Mouse (Mus musculus): ENCODE results near the gene Trim56. TPM values are rescaled to one million over a fixed set of nuclear protein-coding genes. Genes with fewer than 3 reads are reported as not detected.

Gene Trim56
- polyA plus RNA-seq, 1 experiment from 2014 or later: 13.4 TPM

DNA sequence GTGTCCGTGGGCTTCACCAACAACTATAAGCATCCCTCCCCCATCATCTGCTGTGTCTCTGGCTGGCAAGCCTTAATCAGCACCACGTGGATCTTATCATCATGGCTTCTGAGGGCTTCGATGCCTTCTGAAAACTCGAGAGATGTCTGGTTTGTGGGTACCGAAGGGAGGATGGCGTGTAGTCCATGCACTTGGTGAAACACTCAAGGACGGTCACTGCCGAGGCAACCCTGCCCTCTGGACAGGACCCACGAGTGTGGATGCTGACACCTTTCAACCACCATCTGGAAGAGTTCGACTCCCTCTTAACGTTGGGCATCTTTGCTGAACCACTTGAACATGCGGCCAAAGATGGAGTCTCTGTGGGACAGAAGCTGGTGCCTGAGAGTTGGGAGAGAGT is 5.1 kb downstream of the Trim56 start:
- no peak overlapping the region for H3K4me3 ChIP-seq (ENCODE audit: low read depth, low read length)
- 95% methylated on average over 12 of the region's 12 CpGs for WGBS
- H3K36me3 ChIP-seq (ENCODE audit: insufficient read depth, low read length): peaks cover 9% of the 10 kb centered on the region
- ATAC-seq (no peak), DNase-seq (ENCODE audit: low spot score) (no peak)
- no peak overlapping the region for H3K9ac ChIP-seq (replicated peaks; ENCODE audit: low read depth)
- no peak overlapping the region for H3K27ac ChIP-seq (ENCODE audit: low read length)
- H3K9me3 ChIP-seq (ENCODE audit: low read length): no peaks in the 10 kb centered on the region
- no peak overlapping the region for H3K4me2 ChIP-seq (replicated peaks; ENCODE audit: low read depth, low read length)
- no peaks in the 10 kb centered on the region for H3K27me3 ChIP-seq (replicated peaks; ENCODE audit: insufficient read depth, low read length)
- TF ChIP-seq EP300 (IDR thresholded peaks at IDR 0.05): no peak
- TF ChIP-seq CTCF (IDR thresholded peaks at IDR 0.05): no peak
- H3K4me1 ChIP-seq (ENCODE audit: insufficient read depth, low read depth, low read length): peaks cover 10% of the 10 kb centered on the region

DNA sequence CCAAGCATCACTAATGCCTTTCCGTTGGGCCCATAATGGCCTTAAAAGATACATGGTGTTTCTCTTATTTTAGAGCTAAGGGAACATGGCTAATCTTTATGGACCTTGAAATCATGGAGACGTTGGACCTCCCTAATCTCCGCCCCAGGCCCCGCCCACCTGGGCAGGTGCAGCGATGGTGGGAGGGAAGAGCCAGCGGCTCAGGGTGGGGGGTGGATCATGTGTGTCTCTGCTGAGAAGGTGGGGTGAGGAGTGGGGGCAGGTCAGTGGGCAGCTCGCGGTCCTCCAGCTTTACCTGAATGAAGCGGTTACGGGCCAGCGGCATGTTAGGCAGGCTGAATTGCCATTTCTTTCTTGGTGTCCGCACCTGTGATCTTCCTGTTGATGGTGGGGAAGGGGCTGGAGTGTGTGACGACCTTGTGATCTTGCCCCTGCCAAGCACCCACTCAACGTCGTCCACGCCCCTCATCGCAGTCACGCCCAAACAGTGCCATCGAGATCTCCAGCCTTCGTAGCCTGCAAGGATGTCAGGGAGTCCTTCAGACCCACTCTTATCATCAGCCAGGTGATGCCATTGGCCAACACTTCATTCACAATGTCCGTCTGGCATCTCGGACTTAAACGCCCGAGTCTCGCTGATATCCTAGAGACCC is 5.9 kb downstream of the Trim56 start:
- no peak for TF ChIP-seq EP300 (IDR thresholded peaks at IDR 0.05)
- TF ChIP-seq CTCF (IDR thresholded peaks at IDR 0.05): no peak
- Histone ChIP-seq H3K4me2 (replicated peaks; ENCODE audit: low read depth, low read length) (no peak overlapping the region), H3K4me1 (ENCODE audit: insufficient read depth, low read depth, low read length) (peaks cover 6% of the 10 kb centered on the region), H3K27ac (ENCODE audit: low read length) (no peak overlapping the region), H3K9me3 (ENCODE audit: low read length) (no peaks in the 10 kb centered on the region), H3K9ac (replicated peaks; ENCODE audit: low read depth) (no peak overlapping the region), H3K4me3 (ENCODE audit: low read depth, low read length) (no peak overlapping the region), H3K27me3 (replicated peaks; ENCODE audit: insufficient read depth, low read length) (no peaks in the 10 kb centered on the region), H3K36me3 (ENCODE audit: insufficient read depth, low read length) (peaks cover 9% of the 10 kb centered on the region)
- DNase-seq (ENCODE audit: low spot score) (no peak), ATAC-seq (no peak)
- WGBS: 51% methylated on average over 25 of the region's 25 CpGs

DNA sequence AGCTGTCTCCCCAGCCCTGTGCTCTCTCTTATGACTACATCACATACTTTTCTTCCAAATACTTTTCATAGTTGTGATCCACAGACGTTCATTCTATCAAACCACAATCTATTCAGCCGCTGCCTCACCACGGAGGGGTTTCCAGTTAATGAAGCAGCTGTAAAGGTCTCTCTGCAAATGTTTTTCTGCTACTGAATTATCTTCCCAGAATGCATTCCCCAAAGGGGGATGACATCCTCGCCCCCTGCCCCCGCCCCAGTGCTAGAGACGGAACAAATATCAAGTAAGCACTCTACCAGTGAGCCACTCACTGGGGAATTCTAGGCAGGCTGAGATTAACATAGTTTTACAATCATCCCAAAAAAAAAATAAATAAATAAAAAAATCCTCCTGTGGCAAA is 7.9 kb downstream of the Trim56 start:
- no peak for TF ChIP-seq CTCF (IDR thresholded peaks at IDR 0.05)
- no peak for TF ChIP-seq EP300 (IDR thresholded peaks at IDR 0.05)
- Histone ChIP-seq H3K36me3 (ENCODE audit: insufficient read depth, low read length) (peaks cover 3% of the 10 kb centered on the region), H3K4me3 (ENCODE audit: low read depth, low read length) (no peak overlapping the region), H3K27ac (ENCODE audit: low read length) (no peak overlapping the region), H3K9me3 (ENCODE audit: low read length) (no peaks in the 10 kb centered on the region), H3K9ac (replicated peaks; ENCODE audit: low read depth) (no peak overlapping the region), H3K4me2 (replicated peaks; ENCODE audit: low read depth, low read length) (no peak overlapping the region), H3K4me1 (ENCODE audit: insufficient read depth, low read depth, low read length) (peaks cover 2% of the 10 kb centered on the region; the same call in 1 of the 2 replicates), H3K27me3 (replicated peaks; ENCODE audit: insufficient read depth, low read length) (no peaks in the 10 kb centered on the region)
- WGBS: 62% methylated on average over 6 of the region's 6 CpGs
- ATAC-seq (no peak), DNase-seq (ENCODE audit: low spot score) (no peak)

DNA sequence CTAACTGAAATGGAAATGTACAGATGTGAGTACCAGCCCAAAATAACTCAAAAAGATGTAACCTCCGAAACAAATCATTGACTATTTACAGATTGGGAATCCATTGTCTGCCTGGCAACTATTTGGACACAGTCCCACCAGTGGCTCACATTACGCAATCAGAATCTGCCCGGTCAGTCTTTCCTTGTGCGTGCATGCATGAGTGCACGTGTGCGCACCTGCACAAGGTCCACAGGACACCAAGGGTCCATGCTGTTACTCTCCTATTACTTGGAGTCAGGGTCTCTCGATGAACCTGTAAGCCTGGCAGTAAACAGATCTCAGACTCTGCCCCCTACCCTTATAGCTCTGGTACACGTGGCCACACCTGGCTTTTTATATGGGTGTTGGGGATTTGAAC is 8.3 kb downstream of the Trim56 start:
- 70% methylated on average over 8 of the region's 8 CpGs for WGBS
- no peak overlapping the region for H3K4me2 ChIP-seq (replicated peaks; ENCODE audit: low read depth, low read length)
- DNase-seq (ENCODE audit: low spot score) (no peak), ATAC-seq (no peak)
- no peak overlapping the region for H3K27ac ChIP-seq (ENCODE audit: low read length)
- no peaks in the 10 kb centered on the region for H3K9me3 ChIP-seq (ENCODE audit: low read length)
- H3K36me3 ChIP-seq (ENCODE audit: insufficient read depth, low read length): no peaks in the 10 kb centered on the region
- no peaks in the 10 kb centered on the region for H3K27me3 ChIP-seq (replicated peaks; ENCODE audit: insufficient read depth, low read length)
- no peak for TF ChIP-seq CTCF (IDR thresholded peaks at IDR 0.05)
- no peak for TF ChIP-seq EP300 (IDR thresholded peaks at IDR 0.05)
- peaks cover 2% of the 10 kb centered on the region; the same call in 1 of the 2 replicates for H3K4me1 ChIP-seq (ENCODE audit: insufficient read depth, low read depth, low read length)
- H3K9ac ChIP-seq (replicated peaks; ENCODE audit: low read depth): no peak overlapping the region
- H3K4me3 ChIP-seq (ENCODE audit: low read depth, low read length): no peak overlapping the region

DNA sequence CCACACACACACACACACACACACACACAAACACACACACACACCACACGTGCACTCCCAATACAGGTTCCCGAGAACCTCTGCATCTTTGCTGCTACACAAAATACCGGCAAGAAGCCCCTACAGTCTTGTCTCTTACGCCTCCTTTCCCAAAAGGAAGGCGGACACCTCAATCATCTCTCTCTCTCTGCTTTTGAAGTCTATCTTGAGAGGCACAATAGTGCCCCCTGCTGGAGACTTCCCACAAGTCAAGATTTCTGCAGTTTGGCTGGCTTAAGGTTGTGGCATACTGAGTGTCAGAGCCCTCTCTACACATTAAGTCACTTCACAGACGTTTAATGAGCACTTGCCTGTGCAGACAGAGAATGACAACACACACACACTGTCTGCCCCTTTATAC is 9.0 kb downstream of the Trim56 start:
- Histone ChIP-seq H3K27me3 (replicated peaks; ENCODE audit: insufficient read depth, low read length) (no peaks in the 10 kb centered on the region), H3K27ac (ENCODE audit: low read length) (no peak overlapping the region), H3K4me1 (ENCODE audit: insufficient read depth, low read depth, low read length) (peaks cover 2% of the 10 kb centered on the region; the same call in 1 of the 2 replicates), H3K9me3 (ENCODE audit: low read length) (no peaks in the 10 kb centered on the region), H3K36me3 (ENCODE audit: insufficient read depth, low read length) (no peaks in the 10 kb centered on the region), H3K4me2 (replicated peaks; ENCODE audit: low read depth, low read length) (peak overlapping the region; percentile 14; the same call in 1 of the 2 replicates), H3K4me3 (ENCODE audit: low read depth, low read length) (no peak overlapping the region), H3K9ac (replicated peaks; ENCODE audit: low read depth) (no peak overlapping the region)
- ATAC-seq: peak; percentile 61
- DNase-seq (ENCODE audit: low spot score): peak; percentile 89
- 3% methylated on average over 6 of the region's 6 CpGs for WGBS
- TF ChIP-seq CTCF (IDR thresholded peaks at IDR 0.05) (peak; percentile 94), EP300 (IDR thresholded peaks at IDR 0.05) (peak; percentile 37; the same call in 1 of the 2 replicates)

DNA sequence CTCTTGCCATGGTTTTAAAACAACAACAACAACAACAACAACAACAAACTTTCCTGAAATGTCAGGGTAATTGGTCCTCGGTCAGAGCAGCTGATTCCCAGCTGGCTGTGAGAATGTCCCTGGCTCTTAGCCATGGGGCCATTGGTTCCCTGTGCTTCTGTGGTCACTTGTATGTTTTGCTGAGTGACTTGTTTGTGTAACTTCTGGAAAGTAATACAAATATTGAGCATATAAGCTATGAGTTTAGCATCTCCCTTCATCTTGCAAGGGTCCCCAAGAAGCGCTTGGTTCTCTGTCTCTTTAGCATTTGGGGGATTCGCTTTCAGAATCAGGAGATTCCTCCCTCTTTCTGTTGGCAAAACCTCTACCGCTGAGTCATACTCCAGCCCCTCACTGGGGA is 9.6 kb downstream of the Trim56 start:
- ATAC-seq: peak; percentile 37
- no peaks in the 10 kb centered on the region for H3K36me3 ChIP-seq (ENCODE audit: insufficient read depth, low read length)
- 63% methylated on average over 4 of the region's 4 CpGs for WGBS
- H3K4me1 ChIP-seq (ENCODE audit: insufficient read depth, low read depth, low read length): peaks cover 2% of the 10 kb centered on the region; the same call in 1 of the 2 replicates
- H3K27ac ChIP-seq (ENCODE audit: low read length): no peak overlapping the region
- peak overlapping the region; percentile 14; the same call in 1 of the 2 replicates for H3K4me2 ChIP-seq (replicated peaks; ENCODE audit: low read depth, low read length)
- no peak overlapping the region for H3K4me3 ChIP-seq (ENCODE audit: low read depth, low read length)
- no peak overlapping the region for H3K9ac ChIP-seq (replicated peaks; ENCODE audit: low read depth)
- no peaks in the 10 kb centered on the region for H3K27me3 ChIP-seq (replicated peaks; ENCODE audit: insufficient read depth, low read length)
- TF ChIP-seq EP300 (IDR thresholded peaks at IDR 0.05) (no peak), CTCF (IDR thresholded peaks at IDR 0.05) (no peak)
- H3K9me3 ChIP-seq (ENCODE audit: low read length): no peaks in the 10 kb centered on the region
- peak; percentile 63 for DNase-seq (ENCODE audit: low spot score)

Measured in lung, postnatal 0 days (tissue).